Mouse (Mus musculus) ES-CJ7 (cell line): ENCODE results near the gene Gcdh.
A peak's percentile ranks its signal among the peaks of the same experiment; 100 is the strongest.
"Not testable (repeated sequence)": the region's sequence is repeated elsewhere in the genome, so short reads cannot be mapped to it uniquely, and the experiment has no call there.

Source experiments
- DNase-seq: peaks from one replicate; pipeline ENCODE4 v3.0.0; 2011; ENCODE audit warnings: low read depth, low spot score

The Gcdh gene

GRCm38 (mm10) chr8:84910551-84910950, 16.8 kb upstream of the Gcdh start:
- DNase-seq, result no peak

DNA sequence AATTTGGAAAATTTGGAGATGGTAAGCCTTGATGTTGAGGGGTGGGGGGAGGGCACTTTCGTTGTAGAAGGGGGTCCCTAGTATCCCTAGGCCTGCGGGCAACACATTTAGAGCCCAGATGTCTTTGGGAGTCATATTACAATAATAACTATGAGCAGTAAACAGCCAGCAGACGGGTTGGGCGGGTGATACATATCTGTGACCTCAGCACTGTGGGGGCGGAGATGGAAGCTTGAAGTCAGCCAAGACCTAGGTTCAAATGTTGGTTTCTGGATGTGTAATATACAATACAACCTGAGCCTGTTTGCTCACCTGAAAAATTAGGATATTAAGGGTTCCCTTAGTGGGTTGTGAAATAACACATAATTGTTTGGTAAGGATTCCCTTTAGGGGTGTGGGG, 16.2 kb upstream of the Gcdh start:
- DNase-seq, result no peak

DNA sequence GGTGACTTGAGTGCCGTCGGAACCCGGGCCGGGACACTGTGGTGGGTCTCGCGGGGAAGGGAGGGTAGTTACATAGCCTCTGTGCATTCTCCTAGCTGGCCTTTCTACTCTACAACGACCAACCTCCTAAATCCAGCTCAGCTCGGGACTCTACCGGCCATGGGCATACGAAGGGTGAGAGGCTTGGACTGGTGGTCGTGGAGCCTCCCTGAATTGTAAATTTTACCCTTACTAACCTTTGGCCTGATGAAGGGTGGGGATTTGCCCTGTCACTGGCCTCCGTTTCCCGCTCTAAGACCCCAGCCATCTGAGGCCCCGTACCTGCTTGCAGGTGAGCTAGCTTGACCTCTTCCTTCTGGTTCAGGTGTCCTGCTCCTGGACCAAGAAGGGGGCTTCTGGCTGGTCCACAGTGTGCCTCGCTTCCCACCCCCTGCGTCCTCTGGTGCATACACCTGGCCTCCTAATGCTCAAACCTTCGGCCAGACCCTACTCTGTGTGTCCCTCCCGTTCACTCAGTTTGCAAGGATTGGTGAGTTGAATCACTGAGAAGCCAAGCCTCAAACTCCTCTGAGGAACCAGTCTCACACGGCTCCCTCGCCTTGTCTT, 15.5 kb upstream of the Gcdh start:
- DNase-seq, result no peak

DNA sequence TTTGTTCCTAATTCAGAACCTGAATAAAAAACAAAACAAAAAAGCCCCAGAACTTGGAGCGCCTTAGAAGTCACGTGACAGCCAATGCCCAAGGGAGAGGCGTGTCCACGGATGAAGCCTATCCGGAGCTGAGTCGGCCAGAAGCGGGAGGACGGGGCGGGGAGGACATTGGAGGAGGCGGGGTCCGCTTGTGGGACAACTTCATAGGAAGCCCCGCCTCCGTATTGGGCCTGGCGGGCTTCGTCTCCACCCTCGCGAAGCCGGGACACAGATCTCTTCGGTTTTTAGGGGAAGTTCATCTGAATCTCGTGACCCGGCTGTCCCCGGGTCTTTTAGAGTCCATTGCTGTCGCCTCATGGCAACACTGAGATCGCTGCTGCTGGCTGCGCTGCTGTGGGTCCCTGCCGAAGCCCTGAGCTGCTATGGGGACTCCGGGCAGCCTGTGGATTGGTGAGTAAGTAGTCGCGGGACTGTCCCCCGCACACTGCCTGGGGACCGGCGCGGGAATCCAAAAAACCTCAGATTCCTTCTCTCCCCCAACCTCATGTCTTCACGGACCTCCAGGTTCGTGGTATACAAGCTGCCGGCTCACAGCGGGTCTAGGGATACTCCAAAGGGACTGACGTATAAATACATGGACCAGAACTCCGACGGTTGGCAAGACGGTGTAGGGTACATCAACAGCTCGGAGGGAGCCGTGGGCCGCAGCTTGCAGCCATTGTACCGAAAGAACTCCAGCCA, 14.9 kb upstream of the Gcdh start, which contains the start of gene Dnase2a:
Dnase2a (plus strand) TSS at position 140 of the 741 bp plus-strand sequence.
- peak; percentile 99 for DNase-seq

- not testable (repeated sequence) for DNase-seq
Observed at GRCm38 (mm10) chr8:84907979-84908378, 14.3 kb upstream of the Gcdh start.

DNA sequence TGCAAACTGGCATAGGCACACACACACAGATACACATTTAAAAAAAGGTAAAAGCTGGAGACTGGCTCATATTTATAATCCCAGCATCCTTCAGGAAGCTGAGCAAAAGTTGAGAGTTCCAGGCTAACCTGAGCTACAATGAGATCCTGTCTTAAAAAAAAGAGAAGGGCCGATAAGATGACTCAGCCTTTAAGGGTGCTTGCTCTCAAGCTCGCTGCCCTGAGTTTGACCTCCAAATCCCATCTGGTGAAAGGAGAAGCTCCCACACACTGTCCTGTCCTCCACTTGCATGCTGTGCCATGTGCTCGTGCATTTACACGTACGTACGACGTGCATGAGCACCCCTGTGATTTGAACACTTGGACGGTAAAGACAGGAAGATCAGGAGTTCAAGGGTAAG, 13.8 kb upstream of the Gcdh start:
- DNase-seq, result no peak

- no peak for DNase-seq
Observed at GRCm38 (mm10) chr8:84907037-84907436, 13.3 kb upstream of the Gcdh start.

GRCm38 (mm10) chr8:84904351-84904750, 10.6 kb upstream of the Gcdh start:
- no peak for DNase-seq

DNA sequence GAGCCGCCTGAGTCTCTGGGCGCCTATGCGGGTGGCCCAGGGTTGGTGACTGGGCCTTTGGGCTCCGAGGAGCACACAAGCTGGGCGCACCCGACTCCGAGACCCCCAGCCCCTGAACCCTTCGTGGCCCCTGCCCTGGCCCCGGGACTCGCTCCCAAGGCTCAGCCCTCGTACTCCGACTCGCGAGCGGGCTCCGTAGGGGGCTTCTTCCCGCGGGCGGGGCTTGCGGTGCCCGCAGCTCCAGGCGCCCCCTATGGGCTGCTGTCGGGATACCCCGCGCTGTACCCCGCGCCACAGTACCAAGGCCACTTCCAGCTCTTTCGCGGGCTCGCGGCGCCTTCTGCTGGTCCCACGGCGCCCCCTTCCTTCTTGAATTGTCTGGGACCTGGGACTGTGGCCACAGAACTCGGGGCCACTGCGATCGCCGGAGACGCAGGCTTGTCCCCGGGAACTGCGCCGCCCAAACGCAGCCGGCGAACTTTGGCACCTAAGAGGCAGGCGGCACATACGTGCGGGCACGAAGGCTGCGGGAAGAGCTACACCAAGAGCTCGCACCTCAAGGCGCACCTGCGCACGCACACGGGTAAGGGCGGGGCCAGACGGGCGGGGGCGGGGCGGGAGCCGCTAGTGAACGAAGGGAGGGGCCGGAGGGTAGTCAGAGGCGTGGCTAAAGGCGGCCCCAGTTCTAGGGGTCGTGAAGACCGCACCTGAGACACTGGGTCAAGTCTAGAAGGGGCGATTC, 9.4 kb upstream of the Gcdh start:
- DNase-seq, result peak; percentile 96

GRCm38 (mm10) chr8:84902367-84902919, 8.7 kb upstream of the Gcdh start:
- no peak for DNase-seq

DNA sequence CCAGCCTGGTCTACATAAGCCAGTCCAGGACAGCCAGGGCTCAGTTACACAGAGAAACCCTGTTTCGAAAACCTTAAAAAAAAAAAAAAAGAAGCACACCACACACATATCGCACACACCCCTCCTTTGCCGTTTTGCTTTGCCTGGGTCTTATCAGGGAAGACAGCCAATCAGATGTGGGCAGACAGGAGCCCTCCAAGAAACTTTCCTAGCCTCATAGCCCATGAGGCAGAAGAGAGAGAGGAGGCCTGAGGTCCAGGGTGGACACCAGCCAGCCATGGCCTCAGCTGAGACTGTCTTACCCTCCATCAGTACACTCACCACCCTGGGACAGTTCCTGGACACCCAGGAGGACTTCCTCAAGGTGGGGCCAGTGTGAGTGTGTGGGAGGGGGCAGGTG, 8.0 kb upstream of the Gcdh start, which contains the start of gene Klf1:
Klf1 (plus strand) TSS at position 177 of the 400 bp plus-strand sequence.
- no peak for DNase-seq

DNA sequence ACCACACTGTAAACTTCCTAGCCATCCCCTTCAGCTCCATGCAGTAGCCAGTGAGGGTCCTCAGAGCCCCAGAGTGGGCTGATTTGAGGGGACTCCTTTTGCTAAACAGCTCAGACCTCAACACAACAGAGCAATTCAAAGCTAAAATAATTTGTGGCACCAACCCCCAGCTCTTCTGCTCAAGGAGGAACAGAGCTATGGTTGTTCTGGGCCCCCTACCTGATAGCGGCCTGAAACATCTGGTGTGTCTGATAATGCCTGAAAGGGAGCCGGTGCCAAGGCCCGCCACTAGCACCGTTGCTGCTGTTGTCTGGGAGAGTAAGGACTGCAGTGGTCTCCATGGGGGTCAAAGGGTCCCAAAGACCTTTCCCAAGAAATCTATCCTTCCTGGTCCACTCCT, 7.3 kb upstream of the Gcdh start:
- no peak for DNase-seq

DNA sequence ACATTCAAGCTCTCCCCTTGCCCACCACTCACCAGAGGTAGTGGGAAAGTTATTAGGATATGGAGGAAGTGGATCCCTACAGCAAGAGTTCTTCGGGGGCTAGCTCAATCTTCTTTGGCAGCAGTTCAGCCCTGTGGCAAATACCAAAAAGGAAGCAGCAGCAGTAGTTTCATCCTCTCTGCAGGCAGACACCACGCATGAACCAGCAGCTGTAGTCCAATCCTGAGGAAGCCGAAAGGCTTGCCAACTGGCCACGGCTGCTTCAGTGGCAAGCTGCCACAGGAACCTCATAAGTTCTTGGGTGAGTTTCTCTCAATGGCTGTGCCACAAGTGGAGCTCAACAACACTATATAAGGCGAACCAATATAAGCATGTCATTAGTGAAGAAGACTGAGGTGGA, 2.2 kb upstream of the Gcdh start:
- DNase-seq, result no peak

DNA sequence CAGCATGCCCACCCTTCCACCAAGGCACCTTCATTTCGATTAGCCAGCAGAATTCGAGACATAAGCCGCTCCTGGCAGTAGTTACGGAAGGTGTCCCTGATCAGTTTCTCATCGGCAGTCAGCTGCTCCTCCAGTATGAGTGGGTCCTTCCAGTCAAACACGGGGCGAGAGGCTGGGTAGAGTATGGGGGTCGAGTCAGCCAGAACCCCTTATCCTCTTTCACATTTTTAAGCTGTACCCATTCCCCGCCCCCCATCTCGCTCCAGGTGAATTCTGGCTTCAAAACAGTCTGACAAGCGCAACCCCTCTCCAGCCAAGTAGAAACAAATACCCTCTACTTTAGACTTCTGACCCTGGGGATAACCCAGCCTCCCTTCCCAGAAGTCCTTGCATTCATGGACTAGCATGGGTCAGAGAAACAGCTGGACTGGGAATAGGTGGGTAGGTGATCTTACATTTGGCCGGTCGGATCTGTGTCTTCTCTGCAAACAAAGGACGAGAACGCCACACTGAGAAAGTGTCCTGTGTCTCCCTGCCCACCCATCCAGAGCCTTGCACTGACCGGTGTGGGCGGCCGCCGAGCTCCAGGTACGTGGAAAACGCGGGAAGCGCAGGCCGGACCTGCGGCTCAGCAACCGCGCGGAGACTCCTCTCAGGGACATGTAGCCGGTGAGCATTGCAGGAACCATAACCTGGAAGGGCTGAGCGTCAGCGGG, 570 bp downstream of the Gcdh start:
- DNase-seq, result no peak

- DNase-seq, result no peak
Observed at GRCm38 (mm10) chr8:84889141-84889540, 4.6 kb downstream of the Gcdh start.

DNA sequence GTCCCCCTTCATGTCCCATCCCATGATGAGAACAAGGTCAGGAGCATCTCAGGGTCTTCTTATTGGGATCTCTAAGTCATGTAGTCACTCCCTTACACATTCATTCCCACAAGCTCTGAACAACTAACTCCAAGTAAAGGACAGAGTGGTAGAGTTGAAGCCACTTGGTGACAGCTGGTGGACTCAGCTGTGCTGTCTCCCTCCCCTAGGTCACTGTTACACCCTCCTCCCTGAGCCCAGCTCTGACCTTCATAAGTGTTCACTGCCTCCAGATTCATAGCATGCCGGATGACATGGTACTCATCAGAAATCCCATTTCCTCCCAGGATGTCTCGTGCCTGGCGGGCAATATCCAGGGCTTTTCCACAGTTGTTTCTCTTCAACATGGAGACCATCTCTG, 5.4 kb downstream of the Gcdh start:
- no peak for DNase-seq

DNA sequence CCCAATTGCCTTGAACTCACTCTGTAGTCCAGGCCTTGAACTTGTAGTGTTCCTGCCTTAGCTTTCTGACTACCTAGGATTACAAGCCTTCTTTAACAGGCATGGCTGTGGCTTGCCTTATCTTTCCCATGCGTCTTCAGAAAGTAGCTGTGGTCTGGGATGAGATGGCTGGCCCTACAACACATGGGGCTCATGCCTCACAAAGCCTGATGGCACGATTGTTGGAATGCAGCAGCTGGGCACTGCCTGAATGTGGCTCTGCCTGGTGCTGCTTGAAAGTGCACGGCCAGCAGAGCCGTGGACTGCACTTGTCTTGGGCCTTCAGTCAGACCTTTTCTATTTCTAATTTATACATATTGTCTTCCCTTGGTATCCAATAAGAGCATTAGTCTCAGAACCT, 9.0 kb downstream of the Gcdh start:
- no peak for DNase-seq

DNA sequence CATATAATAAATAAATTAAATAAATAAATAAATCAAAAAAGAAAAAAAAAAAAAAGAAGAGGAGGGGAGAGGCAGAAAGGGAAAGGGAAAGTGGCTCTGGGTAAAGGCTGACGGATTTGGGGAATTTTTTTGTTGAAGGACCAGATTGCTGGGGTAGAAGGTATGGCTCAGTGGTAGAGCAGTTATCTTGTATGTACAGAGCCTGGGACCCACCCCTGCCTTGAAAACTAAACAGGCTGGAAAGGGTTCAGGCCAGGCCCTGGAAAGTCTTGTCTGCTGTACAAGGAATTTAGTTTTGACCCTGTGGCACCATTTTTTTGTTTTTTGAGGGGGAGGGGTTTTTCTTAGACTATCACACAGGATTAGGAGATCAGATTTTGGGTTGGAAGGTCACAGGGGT, 14.8 kb downstream of the Gcdh start:
- no peak for DNase-seq

GRCm38 (mm10) chr8:84877297-84878035, 16.3 kb downstream of the Gcdh start:
- no peak for DNase-seq

DNA sequence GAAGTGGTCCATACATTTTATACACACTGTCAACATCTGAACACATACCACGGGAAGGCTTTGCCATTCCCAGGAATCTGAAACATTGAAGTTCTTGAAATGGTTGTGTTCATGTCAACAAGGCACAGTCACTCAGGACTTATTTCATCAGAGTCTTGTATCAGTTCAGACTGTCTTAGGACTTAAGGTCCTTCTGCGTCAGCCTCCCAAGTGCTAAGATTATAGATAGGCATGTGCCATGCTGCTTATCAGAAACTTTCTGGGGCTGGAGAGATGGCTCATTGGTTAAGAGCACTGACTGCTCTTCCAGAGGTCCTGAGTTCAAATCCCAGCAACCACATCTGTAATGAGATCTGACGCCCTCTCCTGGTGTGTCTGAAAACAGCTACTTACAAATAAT, 19.4 kb downstream of the Gcdh start:
- DNase-seq, result no peak

GRCm38 (mm10) chr8:84873016-84873415, 20.7 kb downstream of the Gcdh start:
- DNase-seq, result peak; percentile 52
